Mouse (Mus musculus) erythroblast, embryonic 14.5 days (primary cell): ENCODE measurements around the gene Ubash3b.

Source experiments
- GATA1 ChIP-seq: IDR thresholded peaks from 2 replicates; pipeline ENCODE4 v1.6.1; 2012; ENCODE audit warnings: low read length, inconsistent platforms, mixed read lengths
- TAL1 ChIP-seq: IDR thresholded peaks from 3 replicates; pipeline ENCODE4 v1.6.1; 2012; ENCODE audit warnings: low read length, inconsistent platforms, mixed read lengths

DNA sequence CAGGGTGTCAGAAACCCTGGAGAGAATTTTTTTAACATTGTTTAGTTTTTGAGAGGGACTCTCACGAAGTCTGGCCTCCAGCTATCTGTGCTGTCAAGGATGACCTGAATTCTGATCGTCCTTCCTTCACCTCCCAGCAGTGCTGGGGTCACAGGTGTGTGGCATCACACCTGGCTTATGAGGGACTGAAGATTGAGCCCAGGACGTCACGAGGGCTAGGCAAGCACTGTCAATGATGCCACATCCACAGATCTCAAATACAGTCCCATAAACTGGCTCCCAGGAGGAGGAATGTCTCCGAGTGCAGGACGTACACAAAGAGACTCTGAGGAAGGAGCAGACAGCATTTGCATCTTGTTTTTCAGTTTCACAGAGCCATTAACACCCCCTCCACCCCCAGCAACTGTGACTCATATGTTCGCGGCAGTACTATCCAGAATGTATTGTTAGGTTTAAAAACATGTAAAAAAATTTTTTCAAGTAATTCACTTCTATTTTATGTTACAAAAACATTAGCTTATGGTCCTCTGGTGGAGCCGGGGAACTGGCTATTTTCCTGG, 30.2 kb upstream of the Ubash3b start:
- TF ChIP-seq GATA1 = no peak
- no peak for TF ChIP-seq TAL1
